Mouse (Mus musculus): ENCODE measurements around the gene Rcor2.

Gene Rcor2

DNA sequence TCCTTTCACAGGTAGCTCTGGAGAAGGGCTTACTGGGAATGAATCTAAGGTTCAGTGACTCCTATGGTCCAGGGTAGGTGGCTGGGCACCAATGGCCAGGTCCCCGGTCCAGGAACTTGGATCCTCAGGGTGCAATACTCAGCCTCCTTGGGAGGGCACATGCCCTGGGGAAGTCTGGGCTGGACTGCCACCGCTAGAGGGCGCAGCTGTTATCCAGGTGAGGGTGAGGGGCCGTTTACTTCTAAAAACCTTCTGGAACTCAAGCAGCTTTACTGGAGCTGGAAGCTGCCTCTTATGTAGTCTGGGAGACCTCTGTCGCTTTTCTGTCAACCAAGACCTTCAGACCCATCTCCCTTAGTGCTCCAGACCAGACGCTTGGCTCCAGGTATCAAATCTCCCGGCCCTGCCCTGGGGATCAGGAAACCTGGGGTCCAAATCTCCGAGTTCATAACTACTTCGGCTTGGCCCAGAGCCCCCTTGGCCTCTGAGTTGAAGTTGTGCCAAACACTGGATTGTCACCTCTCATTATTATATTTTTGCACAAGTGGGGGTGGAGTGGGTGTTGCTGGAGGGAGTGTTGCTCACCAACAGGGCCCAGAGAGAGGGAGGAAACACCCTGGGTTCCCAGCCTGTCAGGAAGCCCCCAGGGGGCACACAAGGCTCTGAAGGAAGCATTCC lies 2.9 kb upstream of the Rcor2 start:
- DNase-seq (ENCODE audit: extremely low read depth, insufficient read length, low spot score) = peak; percentile 57

DNA sequence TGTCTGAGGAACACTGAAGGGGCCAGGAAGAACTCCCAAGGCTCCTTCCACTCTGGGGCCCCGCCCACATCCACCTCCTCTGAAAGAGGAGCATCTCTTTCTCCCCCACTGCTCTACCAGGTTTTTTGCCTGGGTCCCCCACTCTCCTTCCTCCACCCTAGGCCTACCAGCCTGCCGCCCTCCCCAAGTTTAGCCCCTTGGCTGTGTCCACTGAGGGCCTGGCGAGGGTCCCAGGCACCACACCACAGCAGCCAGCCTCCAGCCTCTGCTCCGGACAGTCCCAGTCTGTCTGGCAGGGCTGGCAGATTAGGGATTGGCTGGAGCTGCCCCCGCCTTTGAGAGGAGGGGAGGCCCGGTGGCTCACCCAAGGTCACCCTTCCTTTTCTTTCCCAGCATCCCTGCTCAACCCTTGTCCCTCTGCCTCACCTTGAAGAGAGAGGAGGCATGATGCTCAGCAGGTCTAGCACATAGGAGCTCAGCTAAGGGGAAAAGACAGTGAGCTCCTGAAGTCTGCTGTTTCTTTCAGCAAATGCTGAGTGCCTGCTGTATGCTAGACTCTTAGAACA lies 2.3 kb upstream of the Rcor2 start:
- DNase-seq (ENCODE audit: extremely low read depth, insufficient read length, low spot score) = peak; percentile 60

DNA sequence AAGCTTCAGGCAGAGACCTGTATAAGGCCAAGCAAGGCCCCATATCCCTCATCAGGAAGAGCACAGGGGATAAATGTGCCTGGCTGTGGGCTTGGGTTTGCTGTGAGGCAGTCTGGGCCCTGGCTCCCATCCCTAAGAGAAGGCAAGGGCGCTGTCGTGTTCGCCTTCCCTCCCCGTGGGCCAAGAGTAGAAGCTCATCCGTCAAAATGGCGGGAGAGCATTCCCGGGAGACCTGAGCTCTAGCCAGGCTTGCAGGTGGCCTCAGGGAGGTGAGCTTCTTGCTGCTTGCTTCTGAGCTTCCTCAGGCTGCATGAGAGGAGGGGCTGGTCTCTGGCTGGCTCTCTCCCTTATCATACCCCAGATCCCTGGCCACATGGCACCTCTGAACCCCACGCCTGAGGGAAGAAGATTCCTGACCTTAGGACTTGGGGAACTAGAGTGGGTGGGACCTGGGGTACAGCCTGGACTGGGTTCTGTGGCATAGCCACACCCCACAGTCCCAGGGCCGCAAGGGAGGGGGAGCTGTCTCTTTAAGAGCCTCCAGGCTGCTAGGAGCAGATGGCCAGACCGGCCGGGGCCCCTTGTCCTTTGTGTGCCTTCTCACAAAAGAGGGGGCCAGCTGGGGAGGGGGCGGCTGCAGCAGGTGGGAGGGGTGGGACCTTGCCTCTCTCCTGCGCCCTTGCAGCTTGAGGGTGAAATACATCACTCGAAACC lies 1.5 kb upstream of the Rcor2 start:
- DNase-seq (ENCODE audit: extremely low read depth, insufficient read length, low spot score) = no peak

DNA sequence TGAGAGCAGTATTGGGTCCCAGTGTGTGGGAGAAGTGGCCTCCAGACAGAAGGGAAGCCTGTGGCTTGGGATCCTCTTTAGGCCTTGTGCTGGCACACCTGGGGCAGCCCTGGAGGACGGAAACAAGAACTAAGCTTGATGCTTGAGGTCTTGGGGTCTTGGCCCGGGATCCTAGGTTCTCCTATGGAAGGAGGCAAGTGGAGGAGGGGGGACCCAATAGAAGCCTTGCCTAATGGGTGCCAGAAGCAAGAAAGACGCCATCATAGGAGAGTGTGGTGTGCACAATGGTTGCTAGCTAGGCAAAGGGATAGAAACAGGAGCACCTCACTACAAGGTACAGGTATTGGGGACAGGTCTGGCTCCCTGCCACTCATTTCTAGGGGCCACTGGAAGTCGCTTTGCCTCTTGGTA lies 699 bp upstream of the Rcor2 start:
- no peak for DNase-seq (ENCODE audit: extremely low read depth, insufficient read length, low spot score)

DNA sequence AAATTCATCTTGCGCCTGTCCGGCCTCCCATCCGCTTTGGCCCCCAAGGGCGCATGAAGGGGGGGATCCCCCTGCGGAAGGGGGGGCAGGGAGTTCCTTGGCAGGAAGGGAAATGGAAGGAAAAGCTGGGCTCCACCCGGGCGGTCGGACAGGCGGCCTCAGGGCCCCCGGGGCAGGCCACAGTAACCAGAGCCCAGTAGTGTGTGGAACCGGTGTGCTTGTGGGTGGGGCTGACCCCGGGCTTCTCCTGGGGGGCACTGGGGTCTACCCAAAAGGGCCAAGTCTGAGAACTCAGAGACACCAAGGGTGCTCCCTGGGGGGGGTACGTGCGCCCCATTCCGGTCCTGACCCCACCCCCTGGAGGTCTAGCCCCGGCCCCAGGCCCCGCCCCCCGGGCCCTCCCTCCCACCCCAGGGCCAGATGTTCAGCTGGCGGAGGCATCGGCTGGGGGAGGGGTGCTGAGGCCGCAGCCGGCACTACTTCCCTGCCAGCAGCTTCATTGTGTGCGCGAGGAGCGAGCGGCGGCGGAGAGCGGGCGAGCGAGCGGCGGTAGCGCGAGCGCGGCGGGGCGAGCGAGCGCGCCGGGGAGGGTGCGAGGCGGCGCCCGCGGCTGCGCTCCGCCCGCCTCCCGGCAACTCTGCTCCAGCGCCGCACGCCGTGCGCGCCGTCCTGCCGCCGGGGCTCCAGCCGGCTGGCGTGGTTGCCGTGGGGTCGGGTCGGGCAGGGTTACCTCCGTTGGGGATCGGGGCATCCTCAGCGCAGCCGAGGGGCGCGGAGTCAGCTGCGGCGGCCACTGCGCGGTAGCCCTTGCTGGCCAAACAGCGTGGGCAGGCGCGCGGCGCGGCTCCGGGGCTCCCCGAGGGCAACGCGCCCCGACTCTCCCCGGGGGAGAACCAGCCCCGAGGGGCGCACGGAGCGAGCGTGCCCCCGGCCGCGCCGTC lies 926 bp downstream of the Rcor2 start:
- DNase-seq (ENCODE audit: extremely low read depth, insufficient read length, low spot score) = peak; percentile 73

DNA sequence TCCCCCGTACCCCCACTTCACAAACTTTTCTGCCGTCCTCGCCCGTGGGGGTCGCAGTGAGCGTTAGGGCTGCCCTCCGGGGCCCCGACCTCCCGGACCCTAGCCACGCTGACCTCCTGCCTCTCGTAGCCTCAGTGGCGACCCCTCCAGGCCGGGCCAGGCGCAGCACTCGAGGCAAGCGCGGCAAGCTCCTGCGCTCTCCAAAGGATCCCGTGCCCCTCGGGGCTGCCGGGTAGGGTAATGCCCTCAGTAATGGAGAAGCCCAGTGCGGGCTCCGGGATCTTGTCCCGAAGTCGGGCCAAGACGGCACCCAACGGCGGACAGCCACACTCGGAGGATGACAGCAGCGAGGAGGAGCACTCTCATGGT lies 1.6 kb downstream of the Rcor2 start:
- peak; percentile 83 for DNase-seq (ENCODE audit: extremely low read depth, insufficient read length, low spot score)

DNA sequence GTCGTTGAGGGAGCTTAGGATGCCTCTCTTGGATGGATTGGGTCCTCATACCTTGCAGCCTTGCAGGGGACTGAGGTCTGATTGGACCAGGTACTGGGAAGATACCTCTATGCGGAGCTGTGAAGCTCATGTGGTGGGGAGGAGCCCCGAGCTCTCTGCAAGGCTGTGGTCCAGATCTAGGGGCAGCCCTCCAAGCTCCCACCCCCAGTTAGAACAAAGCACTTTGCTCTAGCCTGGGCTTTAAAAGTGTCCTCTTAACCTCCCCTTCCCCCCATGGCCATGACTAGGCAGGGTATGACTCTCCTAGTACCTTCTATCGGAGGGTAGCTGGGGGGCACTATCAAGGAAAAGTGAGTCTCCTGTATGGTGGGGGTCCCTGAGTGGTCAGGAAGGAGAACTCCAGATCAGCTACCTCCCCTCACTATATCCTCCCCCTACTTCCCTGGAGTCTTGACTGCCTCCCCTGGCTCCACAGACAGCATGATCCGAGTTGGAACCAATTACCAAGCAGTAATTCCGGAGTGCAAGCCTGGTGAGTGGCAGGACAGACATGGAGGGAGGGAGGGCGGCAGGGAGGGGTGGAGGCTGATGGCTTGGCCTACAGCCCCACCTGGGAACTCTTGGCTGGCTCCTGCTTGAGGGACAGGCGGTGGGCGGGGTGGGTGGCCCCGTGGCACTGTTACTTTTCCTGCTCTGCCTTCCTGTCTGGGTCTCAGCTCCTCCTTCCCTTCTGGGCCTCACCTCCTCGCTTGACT lies 2.3 kb downstream of the Rcor2 start:
- peak; percentile 54 for DNase-seq (ENCODE audit: extremely low read depth, insufficient read length, low spot score)

DNA sequence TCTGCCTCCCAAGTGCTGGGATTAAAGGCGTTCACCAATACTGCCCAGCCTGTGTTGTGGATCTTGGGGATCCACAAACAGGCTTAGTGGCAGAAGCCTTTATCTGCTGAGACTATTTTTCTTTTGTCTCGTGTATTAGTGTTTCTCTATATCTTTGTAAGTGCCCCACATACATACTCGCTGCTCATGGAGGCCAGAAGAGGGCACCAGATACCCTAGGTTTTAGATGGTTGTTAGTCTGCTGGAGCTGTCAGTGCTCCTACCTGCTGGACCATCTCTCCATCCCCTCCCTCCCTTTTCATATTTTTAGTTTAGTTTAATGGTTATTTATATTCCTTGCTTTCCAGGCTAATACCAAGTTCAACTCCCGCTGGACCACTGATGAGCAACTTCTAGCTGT lies 6.4 kb downstream of the Rcor2 start:
- no peak for DNase-seq (ENCODE audit: extremely low read depth, insufficient read length, low spot score)

DNA sequence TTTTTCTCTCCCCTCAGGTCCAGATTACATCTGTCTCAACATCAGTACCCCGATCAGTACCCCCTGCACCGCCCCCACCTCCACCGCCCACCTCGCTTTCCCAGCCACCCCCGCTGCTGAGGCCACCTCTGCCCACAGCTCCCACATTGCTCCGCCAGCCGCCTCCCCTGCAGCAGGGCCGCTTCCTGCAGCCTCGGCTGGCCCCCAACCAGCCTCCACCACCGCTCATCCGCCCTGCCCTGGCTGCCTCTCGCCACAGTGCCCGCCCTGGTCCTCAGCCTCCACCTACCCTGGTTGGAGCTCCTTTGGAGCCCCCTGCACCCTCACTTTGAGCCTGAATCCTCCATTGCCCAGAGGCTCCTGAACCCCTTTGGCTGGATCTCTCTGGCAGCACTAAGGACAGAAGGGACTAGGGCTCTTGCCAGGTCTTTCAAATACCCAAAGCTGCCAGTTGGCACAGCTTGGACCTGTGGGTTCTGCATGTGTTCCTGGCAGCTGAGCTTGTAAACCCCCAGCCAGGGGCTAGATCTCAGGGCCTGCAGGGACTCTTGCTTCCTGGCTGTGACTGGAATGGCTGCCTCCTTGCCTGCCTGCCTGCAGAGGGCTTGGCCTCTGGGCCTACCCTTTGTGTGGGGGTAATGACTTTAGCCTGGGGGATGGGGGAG lies 7.3 kb downstream of the Rcor2 start:
- no peak for DNase-seq (ENCODE audit: extremely low read depth, insufficient read length, low spot score)

DNA sequence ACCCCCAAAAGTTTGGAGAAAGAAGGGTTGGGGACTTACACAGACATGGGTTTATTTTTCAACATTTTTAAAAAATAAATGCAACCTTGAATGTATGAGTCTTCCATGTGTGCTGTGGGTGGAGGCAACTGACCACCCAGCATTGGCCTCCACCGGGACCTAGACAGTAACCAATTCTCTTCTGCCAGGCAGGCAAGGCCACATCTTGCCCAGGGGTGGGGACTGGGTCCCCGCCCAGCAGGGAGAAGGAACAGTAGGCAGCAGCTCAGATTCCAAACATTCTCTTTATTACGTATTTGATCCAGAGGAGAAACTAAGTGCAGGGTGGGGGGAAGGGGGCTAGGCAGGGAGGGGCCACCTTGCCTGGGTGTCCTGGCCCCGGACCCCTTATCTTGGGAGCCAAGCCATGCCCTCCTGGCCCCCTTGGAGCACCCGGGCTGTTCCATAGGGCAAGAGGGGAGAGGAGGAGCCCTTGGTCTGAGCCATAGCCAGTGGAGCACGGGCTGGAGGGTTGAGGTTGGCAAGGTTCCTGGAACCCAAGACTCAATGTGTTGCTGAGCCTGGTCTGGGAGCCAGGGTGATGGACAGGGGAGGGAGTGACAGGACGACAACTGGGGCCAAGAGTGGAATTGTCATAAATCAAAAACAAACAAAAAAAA lies 8.1 kb downstream of the Rcor2 start:
- no peak for DNase-seq (ENCODE audit: extremely low read depth, insufficient read length, low spot score)

DNA sequence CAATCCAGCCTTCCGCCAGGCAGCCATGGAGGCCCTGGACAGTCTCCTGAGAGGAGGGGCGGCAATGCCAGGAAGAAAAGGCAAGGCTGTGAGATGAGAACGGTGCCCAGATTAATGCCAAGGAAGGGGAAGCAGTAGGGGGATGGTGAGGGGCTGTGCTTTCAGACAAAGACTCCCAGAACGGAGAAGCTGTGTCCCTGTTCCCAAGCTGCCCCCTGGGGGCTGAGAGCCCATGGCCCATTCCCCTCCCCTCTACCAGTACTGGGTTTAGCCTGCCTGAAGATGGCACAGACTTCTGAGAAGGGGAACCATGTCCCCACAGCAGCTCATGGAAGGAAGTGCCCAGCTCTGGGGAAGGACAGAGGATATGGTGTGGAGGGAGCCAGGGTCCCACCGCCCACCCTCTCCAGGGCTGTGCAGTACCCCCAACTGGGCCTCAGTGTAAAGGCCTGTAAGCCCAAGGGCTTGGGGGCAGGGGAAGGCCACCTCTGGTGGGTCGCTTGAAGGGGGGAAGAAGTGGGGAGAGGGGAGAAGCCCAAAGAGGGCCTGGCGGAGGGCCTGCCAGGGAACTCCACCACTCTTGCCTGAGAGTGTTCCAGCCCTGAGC lies 9.0 kb downstream of the Rcor2 start:
- no peak for DNase-seq (ENCODE audit: extremely low read depth, insufficient read length, low spot score)

DNA sequence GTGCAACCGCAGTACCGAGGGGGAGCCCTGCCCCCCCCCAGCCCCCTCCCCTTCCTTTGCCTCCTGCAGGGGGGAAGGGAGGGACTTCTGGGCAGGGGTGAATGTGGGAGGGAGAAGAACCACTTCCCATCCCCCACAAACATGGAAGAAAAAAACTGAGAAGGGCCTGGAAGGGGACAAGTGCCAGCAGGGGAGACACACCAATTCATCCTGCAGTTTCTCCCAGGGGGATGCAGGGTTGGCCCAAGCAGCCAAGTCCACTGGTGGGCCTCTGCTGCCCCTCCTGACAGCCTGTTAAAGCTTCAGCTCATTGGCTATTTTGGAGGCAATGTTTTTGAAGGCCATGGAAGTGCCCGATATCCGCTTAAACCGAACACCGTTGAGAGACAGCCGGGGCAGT lies 9.7 kb downstream of the Rcor2 start:
- no peak for DNase-seq (ENCODE audit: extremely low read depth, insufficient read length, low spot score)

DNA sequence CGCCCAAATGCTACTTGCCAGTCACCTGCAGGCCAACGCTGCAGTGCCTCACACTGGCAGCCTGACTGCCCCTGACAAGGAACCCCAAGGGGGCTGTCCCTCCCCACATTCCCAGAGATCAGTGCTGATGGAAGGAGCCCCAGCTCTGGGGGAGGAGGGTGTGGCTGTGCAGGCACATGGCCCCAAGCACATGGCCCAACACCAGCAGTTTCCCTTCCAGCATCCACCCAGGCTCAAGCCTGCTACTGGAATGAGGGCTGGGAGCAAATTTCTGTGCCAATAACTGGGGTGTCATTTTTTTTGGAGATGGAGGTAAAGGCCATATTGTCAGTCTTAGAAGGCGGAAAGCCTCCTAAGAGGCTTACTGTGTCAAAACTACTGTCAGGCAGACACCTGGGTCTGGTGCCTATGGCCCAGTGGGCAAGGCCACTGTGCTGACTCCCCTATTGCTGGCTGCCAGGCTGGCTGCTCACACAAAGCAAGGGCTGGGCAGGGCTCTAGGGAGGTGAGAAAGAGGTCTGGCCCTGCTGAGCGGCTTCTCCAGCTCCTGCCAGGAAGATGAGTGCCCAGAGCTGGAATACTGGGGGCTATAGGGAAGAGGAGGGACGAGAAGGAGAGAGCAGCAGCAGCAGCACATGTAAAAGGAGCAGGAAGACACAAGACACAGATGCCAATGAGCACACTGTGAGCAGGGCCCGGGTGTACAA lies 11.2 kb downstream of the Rcor2 start:
- DNase-seq (ENCODE audit: extremely low read depth, insufficient read length, low spot score) = no peak

DNA sequence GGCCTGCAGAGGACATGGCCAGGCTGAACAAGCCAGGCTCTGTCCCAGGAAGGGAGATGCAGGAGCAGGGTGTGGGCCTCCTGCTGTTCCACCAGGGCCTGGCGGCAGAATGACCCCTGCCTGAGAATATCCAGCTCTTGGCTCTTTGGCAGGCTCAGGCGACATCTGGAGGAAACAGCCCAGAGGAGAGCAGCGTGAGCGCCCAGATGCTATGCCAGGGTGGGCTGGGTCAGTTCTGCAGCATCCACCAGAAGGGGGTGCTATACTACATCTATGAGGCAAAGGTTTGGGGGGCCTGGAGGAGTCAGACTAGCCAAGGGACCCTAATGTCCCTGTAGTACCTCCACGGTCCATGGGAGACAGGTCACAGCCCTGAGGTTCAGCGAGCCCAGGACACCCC lies 12.0 kb downstream of the Rcor2 start:
- no peak for DNase-seq (ENCODE audit: extremely low read depth, insufficient read length, low spot score)

DNA sequence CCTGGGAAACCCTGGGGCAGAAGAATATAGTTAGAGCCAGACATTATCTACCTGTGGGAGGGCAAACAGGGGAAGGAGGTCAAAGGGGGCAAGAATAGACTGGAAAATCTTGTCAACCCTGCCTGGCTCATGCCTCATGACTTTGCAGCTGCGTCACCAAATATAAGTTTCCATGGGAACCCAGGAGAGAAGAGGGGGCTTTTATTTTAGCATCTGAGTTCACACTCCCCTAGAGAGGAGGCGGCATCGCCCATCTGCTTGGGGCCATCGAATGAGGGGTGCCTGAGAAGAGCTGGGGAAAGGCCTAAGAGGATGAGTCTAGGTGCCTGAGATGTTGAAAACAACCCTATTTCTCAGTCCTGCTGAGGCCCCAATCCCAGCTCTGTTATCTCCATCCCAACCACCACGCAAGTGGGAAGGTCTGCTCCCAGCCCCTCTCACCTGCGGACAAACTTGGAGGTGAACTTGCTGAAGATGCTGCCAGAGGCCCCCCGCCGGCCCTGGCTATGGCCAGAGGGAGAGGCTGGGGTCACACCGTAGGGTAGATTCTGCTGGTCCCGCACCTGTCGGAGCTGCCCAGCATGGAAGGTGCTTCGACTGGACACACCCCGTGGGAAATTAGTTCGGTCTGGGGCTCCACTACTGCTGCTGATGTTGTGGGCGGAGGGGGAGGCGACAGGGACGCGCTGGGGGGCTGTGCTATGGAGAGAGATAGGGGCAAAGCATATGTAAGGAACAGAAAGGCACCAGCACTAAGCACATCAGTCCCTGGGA lies 13.6 kb downstream of the Rcor2 start:
- no peak for DNase-seq (ENCODE audit: extremely low read depth, insufficient read length, low spot score)

DNA sequence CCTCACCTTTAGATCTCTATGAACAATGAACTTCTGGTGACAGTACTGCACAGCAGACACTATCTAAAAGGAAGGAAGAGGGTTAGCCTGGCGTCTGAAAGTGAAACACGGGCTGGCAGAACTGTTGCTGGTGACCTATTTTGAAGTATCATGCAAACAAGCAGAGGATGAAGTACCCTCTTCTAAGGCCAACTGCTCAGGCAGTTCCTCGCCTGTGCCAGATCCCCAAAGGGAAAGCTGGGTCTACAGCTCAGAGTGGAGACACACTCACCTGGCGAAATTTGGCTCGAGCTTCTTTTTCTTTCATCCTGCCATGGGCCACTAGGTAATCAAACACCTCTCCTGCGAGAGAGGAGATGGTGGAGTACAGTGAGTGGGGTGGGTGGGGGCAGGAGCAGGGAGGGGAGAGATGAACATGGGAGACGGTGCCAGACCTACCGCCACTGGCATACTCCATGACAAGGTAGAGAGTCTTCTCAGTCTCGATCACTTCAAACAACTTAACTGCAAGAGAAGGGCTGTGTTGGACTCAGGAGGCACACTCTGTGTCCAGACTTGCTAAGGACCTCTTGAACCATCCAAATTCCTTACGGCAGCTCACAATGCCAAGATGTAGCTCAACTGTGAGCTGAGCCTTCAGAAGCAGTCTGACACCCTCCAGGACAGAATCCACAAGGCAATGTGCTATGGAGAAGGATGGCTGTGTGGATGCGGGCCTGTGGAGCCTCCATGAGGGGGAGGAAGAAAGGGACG lies 19.6 kb downstream of the Rcor2 start:
- DNase-seq (ENCODE audit: extremely low read depth, insufficient read length, low spot score) = no peak

DNA sequence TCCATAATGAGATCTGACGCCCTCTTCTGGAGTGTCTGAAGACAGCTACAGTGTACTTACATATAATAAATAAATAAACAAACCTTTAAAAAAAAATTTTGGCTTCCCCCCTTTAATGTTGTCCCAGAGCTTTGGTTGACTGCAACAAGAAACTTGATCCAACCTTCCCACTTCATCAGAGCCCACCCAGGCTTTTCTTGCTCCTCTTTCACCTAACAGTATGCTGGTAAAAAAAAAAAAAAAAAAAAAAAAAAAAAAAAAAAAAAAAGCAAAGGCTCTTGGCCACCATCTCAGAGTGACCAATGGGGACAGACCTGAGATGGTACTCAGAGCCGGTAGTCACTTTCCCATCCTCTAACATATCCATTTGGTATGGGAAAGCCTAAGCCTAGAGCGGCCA lies 21.2 kb downstream of the Rcor2 start:
- DNase-seq (ENCODE audit: extremely low read depth, insufficient read length, low spot score) = no peak

Data from 3134 (cell line).